Mouse (Mus musculus) cerebellum, postnatal 14 days (tissue): Measurements from ENCODE around the gene S100a2.

Experiments
- DNase-seq, 2 experiments: peaks; one replicate each; pipeline ENCODE4 v3.0.0; 2021; ENCODE audit warnings: mixed read lengths in 2 of 2

Gene S100a2

DNA sequence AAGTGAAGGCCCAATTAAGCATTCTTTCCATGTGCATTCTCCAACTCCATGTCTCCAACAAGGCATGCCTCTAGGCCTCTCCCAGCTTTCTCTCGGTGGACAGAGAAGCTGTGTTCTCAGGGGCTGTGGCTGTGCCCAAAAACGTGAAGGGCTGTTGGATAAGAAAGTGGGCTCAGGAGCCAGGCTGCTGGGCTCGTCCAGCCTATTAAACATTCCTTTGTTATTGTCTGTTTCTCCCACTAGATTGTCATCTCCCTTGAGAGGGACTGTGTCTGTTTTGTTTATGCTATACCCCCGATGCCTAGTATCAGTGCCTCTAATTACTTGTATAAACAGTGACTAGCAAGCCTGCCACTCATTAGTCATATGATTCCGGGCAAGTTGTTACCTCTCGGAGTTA, 7.7 kb downstream of the S100a2 start:
- DNase-seq, result no peak

DNA sequence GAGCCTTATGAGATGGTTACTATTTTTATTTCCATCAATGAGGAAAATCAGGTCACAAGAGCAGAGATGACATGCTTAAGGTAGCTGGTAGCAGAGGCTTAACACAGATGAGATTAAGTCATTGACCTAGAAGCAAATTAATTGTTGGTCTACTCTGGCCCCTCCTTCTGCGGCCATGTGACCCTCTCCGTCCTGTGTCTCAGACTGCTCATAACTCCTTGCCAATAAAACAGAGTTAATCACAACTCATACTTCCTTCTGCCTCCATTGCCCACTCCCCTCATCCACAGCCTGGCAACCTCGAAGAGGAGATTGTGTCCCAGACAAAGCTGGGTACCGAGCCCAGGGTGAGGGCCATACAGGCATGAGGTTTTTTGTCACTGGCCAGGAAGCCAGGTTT, 8.2 kb downstream of the S100a2 start:
- DNase-seq, result no peak

DNA sequence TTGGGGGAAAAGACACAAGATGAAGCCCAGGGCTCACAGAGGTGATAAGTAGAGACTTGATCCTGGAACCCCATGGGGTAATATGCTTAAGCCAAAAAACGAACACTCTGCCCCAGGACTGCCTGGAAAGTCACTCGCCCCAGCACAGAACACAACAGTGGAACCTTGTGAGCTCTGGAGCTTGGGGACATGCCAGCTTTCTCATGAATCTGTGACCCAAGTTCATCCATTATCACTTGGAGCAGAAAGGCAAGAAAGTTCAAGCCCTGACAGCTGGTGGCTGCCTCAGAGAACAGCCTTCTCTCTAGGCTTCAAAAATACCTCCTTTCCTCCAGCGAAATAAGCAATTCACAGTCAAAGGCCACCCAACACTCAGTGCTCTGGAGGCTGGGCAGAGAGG, 9.4 kb downstream of the S100a2 start:
- no peak for DNase-seq

DNA sequence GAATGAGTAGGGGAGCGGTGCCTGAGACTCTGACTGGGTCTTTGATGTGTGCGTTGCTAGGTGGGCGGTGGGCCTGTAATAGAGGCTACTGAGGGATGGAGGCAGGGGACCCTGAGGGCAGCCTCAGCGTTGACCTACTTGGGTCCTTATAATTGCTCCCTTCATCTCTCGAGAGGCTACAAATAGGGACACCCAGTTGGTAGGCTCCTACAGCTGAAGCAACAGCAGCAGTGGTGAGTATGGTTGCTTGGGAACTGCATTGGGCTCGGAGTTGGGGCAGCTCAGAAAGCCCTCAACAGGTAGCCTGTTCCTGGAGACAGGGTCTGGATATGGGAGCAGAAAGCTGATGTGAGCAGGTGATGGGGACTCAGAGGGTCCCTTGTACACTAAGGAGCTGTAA, 10.0 kb downstream of the S100a2 start:
- DNase-seq, result no peak

DNA sequence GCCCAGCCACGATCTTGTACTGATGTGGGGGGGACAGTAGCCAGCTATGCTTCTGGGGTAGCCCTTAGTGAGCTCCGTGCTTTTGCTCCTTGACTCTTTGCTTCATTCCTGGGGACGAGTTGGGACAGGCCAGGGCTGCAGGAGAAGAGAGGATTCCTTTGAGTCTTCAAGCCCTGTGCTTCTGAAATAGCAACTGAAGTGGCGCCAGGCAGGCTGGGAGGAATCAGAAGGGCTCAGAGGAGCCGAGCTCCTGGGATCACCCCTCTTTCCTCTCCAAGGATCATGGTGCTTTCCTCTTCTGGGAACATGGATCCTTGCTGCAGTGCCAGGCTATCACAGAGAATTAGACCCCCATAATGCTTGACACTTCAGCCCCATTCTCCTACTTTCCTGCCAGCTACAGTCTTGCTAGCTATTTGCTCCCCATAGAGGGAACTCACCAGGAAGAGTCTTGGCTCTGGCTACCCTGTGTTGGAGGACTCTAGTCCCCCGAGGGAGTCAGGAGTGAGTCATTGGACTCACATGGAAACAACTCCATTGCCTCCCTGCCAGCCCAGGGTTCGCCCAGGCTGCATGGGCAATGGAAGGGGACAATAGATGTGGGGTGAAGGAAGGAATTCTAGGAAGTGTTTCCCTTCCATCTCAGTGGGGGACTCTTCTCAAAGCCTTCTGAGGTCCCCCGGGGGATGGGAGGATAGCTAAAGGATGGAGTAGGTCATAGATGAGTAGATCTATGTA, 10.6 kb downstream of the S100a2 start:
- no peak for DNase-seq

DNA sequence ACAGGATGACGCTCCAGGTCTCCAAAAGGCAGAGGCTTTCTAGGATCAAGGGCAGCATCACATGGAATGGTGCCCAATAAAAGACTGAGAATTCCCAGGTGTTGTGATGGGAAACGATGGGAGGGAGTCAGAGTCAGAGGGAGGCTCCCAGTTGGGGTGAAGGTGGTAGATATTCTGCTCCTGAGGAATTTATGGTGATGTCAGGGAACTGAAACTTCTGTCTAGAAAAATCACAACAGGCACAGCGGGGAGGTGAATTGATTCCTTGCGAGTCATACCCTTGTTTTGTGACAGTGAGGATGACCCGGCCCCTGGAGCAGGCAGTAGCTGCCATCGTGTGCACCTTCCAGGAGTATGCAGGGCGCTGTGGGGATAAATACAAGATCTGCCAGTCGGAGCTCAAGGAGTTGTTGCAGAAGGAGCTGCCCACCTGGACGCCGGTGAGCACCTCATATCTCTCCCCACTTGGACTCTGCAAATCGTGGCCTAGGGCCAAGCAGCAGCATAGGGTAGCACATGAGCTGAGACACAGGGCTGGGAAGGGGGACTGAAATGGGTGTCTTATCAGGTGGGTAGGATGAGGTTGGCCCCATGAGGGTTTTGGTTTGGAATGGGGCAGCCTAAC, 11.6 kb downstream of the S100a2 start, which contains the start of gene Gm42674:
TSS of gene Gm42674 (plus strand) at position 419 of the 625 bp plus-strand sequence.
- no peak for DNase-seq

DNA sequence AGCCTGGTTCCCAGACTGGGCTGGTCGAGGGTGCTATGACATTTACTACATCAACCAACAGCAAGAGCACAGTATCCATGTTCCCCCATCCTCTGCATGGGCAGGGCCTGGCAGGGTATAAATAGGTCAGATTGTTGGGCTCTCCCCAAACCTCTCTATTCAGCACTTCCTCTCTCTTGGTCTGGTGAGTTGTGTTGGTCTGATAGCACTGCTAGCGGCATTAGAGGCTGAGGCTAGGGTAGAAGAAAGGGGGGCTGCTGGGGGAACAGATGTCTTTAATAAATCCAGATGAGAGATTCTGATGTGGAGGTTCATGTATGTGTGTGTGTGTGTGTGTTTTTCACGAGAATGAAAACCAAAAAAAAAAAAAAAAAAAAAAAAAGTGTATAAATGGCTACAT, 13.6 kb downstream of the S100a2 start, which contains the start of gene S100a4:
TSS of gene S100a4 (plus strand) at position 149 of the 400 bp plus-strand sequence.
- no peak for DNase-seq

DNA sequence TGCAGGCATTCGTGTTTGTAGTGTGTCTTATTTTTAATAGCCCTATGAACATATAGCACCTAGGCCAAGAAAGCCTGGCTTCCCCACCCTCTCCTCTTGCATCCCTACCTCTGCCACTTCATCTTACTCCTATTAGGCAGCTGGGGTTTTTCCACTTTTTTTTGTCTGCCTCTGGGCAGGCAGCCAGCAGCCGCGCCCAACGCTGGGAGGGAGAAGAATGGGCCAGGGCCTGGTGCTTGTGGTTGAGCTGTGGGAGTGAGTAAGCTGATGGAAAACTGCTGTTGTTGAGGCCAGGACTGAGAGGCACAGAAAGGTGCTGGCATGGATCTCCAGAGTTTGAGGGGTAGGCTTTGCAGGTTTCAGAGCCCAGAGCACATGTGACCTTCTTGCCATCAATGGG, 14.4 kb downstream of the S100a2 start:
- DNase-seq, result peak; percentile 9 to 24

DNA sequence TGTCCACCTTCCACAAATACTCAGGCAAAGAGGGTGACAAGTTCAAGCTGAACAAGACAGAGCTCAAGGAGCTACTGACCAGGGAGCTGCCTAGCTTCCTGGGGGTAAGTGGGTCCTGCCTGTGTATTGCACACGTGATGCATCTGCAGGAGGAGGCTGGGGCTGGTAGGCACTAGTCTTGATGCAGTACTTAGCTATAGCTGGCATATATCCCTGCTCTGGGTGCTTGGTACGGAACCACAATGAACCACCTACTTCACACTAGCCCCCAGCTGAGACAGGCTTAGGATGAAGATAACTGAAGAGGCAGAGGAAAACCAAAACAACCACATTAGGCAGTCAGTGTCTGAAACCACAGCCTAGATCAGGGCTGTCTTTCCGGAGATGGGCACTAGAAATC, 15.0 kb downstream of the S100a2 start:
- no peak for DNase-seq

DNA sequence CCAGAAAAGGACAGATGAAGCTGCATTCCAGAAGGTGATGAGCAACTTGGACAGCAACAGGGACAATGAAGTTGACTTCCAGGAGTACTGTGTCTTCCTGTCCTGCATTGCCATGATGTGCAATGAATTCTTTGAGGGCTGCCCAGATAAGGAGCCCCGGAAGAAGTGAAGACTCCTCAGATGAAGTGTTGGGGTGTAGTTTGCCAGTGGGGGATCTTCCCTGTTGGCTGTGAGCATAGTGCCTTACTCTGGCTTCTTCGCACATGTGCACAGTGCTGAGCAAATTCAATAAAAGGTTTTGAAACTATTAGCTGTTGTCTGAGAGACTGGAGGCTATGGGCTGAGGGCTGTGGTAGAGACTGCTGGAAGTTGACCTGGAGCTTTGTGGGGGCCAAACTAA, 15.7 kb downstream of the S100a2 start:
- DNase-seq, result no peak

DNA sequence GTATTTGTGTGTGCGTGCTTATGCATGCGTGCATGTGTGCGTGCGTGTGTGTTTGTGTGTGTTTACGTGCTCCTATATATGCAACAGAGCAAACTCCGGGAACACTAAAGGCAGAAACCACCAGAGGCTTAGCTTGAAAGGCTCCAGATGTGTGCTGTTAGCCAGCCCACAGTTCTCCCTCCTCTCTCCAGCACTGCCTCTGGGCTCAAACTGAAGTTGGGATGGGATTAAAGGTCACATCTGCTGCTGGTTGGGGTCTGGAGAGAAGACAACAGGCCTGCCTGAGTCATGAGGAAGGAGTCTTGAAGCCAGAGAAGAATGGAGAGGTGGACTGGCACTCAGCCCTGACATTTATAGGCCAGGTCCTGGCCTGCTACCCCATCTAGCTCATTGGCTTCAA, 16.1 kb downstream of the S100a2 start:
- no peak for DNase-seq

DNA sequence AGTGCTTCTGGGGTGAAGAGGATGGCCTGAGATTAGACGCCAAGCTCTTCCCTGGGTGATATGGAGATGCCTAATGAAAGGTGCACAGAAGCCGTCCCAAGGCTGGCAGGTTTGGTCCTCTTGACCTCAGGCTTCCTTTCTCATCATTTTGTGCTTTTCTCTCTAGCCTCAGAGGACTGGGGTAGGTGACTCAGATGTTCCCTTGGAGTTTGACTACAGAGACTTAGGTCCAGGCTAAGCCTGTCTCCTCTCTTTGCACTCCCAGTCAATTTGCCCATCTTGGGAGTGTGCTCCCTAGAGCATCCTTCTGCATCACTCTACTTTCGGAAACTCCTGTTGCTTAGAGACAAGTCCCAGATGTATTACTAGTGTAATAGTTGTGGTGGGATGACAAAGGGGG, 17.3 kb downstream of the S100a2 start:
- DNase-seq, result no peak

DNA sequence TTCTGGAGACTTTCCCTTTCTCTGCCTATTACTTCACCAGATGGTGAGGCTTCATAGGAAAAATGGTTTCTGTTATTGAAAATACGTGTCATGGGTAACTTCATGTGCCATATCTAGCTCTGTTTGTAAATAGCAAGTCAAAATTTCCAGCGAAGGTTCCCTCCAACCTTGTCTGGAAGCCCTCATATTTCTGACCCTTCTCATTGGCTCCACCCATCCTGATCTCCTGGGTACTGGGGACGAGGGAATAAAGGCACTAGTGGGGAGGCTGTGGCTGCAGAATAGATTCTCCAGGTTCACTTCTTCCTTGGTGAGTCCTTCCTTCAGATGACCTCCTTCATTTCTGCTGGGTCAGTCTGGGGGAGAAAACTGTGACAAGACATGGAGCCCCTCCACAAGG, 18.2 kb downstream of the S100a2 start, which contains the start of gene S100a5:
TSS of gene S100a5 (plus strand) at position 301 of the 400 bp plus-strand sequence.
- DNase-seq, result no peak

DNA sequence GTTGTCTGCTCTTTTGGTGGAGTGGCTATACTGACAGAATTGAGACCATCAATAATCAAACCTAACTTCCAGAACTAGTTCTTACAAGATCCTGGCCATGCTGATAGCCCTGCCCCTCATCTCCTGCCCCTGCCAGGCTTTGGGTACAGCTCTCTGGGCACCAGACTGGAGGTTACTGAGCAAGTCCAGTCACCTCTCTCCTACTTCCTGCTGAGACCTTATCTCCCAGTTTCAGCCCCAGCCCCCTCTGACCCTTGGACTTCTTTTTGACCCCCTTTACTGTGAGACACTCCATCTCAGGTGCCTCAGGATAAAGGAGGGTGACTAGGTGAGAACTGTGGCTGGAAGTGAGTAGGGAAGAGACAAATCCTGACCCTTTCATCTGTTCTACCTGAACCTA, 19.1 kb downstream of the S100a2 start:
- DNase-seq, result no peak

DNA sequence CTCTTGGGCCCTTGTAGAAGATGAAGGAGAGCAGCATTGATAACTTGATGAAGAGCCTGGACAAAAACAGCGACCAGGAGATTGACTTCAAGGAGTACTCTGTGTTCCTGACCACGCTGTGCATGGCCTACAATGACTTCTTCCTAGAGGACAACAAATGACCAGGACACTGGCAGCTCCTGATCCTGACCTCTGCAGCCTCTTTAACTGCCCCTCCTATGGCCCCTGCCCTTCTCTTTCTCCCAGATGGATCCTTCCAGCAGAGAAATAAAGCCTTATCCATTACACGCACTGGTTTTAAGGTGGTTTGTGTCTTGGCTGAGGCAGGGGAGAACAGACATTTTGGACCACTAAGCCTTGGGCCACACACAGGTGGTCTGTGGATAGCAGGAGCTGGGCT, 21.4 kb downstream of the S100a2 start:
- no peak for DNase-seq

DNA sequence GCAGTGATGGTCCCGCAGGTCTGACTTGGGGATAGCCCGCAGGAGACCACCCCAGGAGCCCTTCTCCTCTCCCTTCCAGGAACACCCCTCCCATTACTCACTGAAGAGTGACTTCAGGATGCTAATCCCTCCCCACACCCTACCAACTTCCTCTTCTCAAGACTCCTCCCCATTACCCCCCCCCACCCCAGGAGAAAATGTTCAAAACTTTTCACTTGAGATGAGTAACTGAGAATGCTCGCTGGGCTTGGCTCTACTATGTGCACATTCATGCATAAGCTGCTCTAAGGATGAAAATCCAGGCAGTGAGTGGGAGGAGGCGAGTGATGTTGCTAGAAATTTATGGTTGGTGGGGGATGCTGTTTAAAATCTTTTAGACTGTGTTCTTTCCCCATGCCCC, 22.0 kb downstream of the S100a2 start:
- DNase-seq, result no peak

DNA sequence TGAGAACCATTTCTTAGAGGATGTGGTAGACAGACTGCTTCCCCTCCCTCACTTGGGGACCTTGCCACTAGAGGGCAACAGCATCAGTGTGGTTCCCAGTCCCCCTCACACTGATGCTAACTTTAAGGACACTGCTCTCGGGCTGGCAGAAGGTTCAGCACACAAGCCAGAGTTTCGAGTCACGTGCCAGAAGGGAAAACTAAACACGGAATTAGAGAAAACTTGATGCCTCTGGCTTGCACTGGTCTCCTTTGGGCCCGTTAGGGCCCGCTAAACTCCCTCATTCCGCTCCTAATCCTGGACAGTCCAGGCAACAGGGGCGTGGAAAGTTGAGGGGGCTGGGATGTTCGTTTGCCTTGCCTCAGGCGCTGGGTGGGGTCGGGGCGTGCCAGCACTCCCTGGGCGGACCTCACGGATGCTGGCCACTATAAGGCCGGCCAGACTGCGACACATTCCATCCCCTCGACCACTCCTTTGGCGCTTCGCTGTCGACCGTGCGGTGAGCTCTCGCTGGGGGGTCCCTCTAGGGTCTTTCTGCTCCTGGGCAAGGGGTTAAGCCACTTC, 22.8 kb downstream of the S100a2 start, which contains the start of gene S100a6:
TSS of gene S100a6 (plus strand) at position 155 of the 564 bp plus-strand sequence.
- DNase-seq, result peak; percentile 48 to 61

DNA sequence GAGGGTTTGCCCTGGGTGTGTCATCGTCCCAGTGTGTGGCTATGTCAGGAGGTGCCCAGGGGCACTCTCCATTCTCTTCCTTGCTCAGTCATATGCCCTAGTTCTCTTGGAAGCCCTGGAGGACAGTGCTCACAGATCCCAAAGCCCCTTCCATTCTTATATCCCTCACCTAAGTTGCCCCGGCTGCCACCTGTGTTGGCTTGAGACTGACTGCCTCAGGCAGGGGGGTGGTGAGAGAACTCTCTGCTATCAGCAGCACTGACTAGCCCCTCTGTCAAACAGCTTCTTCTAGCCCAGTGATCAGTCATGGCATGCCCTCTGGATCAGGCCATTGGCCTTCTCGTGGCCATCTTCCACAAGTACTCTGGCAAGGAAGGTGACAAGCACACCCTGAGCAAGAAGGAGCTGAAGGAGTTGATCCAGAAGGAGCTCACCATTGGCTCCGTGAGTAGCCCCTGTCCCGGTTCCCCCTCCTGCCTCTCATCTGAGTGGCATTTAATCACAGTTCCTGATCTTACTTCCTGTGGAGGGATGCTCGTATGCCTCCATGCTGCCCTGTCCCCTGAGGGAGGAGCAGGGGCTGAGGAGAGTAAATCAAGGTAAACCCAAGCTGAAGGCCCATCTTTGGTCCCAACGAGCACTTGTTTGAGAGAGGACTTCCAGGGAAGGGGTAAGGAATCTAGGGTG, 23.6 kb downstream of the S100a2 start:
- no peak for DNase-seq

DNA sequence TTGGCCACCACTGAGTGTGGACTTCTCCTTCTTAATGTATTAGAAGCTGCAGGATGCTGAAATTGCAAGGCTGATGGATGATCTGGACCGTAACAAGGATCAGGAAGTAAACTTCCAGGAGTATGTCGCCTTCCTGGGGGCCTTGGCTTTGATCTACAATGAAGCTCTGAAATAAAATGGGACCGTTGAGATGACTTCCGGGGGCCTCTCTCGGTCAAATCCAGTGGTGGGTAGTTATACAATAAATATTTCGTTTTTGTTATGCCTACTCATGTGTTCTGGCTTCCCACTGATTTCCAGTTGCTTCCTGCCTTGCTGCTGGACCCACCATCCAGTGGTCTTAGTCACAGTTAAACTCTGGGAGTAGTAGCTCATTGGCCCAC, 24.1 kb downstream of the S100a2 start:
- DNase-seq, result no peak

DNA sequence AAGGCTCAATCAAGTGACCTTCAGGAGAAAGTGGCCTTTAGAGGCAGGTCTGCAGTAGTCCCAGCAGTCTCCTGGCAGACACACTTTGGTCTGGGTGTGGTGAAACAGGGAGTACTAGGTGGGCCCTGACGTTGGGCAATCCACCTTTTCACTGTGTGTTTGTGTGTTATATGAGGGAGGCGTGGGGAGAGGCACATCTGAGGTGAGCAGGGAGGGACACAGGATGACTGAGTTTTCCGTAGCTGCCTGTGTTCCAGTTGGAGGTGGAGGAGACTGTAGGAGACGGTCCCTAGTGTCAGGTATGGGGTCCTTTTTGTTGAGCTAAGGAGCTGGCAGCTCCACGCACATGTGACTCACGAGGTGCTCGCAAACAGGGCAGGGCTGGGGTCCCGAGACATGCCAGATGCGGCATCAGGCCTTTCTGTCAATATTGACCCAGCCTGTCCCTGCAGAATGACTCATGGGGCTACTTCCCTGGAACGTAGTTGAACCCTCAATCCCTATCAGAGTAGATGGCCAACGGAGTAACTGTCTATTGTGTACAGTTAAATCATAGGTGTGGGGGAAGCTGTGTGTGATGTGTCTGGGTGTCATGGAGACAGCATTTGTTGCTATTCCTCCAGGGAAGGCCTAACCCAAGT, 24.7 kb downstream of the S100a2 start:
- no peak for DNase-seq

DNA sequence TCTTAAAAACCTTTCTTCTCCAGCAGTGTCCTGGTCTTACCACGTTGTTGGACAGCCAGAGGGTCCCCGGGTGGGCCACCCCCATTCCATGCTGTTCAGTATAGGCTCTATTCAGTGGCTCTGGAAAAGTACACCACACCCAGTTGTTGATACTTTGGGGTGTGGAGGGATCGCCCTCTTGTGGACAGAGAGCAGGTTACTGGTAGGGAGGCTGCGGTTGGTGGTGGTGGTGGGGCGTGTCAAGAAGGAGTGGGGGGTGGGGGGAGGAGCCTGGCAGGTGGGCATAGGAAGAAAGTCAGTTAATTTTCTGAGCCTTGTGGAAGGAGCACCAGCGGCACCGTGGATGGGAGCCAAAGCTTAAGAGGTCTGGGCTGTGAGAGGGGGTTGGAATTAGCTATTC, 25.4 kb downstream of the S100a2 start:
- peak; percentile 41 to 65 for DNase-seq

DNA sequence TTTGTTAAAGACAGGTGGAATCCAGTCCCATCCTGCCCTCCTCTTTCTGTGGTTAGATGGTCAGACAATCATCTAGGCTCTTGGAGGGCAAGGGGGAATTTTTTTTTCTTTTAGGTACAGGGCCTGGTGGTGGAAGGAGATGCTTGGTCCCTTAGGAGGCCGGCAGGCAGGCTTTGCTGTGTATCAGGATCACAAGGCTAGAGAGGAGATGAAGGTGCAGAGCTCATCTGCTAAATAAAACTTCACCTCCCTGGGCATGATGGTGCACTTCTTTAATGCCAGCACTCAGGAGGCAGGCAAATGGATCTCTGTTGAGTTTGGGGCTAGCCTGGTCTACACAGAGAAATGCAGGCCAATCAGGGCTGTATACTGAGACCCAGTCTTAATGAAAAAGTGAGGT, 25.9 kb downstream of the S100a2 start:
- DNase-seq, result no peak

DNA sequence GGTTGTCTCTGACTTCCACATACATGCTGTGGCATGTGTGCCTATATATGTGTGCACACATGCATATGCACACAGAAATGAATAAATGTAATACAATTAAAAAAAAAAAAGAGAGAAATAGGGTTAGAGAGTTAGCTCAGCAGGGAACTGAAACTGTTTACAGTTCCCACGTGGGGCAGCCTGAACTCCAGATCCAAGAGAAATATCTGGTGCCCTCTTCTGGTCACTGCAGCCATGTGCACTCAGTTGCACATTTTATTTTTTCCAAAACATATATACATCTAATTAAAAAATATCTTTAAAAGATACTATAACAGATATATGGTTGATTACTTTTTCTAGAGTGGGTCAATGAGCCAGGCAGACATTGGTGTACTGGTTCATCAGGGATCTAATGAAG, 27.5 kb downstream of the S100a2 start:
- DNase-seq, result no peak
